Mouse (Mus musculus): ENCODE results near the gene Gm47429.
"Not testable (repeated sequence)": the region's sequence is repeated elsewhere in the genome, so short reads cannot be mapped to it uniquely, and the experiment has no call there.

Gene Gm47429

DNA sequence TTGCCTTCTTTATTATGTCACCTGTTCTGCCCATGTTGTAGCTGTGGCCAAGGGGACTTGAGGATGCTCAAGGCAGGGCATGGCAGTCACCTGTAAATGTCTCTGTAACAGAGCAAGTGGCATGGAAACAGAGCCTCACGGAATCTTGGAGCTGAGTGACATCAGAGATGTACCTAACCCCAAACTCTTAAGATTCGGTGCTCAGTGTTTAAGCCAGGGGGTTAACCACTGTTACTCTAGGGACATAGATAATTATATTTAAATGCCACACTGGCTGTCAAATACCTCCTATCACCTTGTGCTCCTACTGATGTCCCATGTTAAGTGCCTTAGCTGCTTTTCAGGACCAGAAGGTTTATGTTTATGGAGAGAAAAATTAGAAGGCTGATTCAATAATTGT is at the start of gene Gm47429:
Gm47429 (minus strand) TSS at position 101 of the 400 bp plus-strand sequence.
- in situ Hi-C loops (cut with MboI; ENCODE audit: low sequenced_read_pairs): no loop called here

DNA sequence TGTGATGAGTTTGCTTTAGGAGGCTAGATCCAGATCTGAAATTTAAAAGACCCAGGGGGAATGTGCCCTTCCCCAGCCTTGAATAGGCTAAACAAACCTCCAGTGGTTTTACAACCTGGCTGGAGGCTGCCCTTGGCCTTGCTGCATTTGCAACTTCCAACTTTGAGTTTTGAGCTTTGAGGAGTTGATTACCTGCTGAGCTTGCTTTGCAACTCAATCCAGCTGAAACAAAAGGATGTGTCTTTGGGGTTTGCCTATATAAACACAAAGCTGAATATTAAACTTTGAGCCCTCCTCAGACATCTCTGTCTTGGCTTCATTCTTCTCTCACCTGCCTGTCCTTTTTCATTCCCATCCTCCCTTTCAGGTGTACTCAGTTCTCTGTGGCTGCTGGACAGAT is 44.8 kb upstream of the Gm47429 start:
- in situ Hi-C loops (cut with MboI; ENCODE audit: low sequenced_read_pairs): not testable (repeated sequence)

DNA sequence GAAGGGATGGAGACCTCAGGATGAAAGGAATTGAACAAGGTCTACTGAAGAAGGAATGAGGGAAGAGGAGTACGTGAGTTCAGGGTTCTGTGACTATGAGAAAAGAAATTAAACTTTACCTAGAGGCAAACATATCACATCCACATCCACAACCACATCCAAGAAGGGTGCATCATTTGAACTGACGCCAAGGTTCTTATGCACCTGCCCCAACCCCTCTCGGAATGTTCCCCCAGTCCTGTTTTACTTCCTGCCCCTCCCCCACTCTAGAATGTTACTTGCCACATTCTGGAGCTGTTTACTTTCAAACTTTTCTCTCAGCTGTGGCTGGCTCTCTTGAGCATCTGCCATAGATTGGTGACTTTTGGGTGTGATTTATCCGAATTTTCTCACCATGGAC is 23.3 kb upstream of the Gm47429 start, which contains the start of gene Nutm2:
Nutm2 (plus strand) TSS at position 301 of the 400 bp plus-strand sequence.
- in situ Hi-C loops (cut with MboI; ENCODE audit: low sequenced_read_pairs): no loop called here

DNA sequence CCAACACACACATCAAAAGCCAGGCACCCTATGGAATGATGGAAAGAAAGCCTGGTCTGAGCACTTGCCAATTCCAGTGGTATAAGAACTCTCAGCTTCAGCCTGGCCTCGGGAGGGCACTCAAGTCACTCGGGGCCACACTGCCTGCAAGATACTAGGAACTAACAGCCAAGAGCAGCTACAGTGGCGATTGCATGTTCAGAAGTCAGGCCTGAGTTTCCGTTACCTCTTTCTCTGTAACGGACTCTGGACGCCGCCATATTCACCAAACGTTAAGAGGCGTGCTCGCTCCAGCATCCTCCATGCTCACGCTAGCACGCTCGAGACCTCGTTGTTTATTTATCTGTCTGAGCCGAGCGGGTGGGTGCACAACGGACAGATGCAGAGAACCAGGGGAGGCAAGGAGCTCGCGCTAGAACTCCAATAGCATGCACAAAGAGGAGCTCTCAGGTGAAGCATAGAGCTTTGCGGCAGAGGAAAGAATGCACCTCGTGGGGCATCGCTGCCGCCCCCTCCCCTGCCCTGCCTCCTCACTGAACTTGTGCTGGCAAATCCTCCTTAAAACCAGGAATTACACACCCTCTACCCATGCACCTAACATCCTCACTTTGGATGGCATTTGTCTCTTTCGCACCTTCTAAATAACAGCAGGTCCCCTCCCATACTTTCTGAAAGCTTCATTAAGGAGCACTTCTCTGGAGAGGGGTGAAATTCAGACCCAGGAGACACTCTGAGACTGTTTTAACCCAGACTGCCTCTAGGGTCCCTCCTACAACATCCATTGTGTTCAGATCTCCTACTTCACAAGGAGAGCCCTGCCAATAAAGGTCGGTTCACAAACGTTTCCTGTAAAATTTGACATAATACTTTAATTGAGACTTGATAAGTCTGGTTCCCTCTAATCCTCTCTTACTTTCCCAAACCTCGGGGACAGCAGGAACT is 21.2 kb upstream of the Gm47429 start:
- in situ Hi-C loops (cut with MboI; ENCODE audit: low sequenced_read_pairs): no loop called here

DNA sequence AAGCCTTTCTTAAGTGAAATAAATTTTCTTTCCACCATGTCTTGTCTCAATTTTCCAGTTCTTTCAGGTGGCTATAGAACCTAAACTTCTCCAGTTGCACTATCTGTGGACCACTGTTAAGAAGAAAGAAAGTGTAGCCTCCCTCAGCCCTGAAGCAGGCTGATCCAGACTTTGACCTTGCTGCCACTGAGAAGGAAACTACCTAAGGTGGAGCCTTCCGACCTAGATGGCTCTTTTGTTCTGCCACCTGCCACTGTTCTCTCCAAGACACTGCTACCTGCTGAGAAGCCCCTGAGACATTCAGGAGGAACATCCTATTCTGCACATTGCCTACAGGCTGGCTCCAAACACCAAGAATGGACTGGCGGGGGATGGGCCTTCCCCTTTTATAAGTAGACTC is 16.7 kb upstream of the Gm47429 start:
- in situ Hi-C loops (cut with MboI; ENCODE audit: low sequenced_read_pairs): not testable (repeated sequence)

DNA sequence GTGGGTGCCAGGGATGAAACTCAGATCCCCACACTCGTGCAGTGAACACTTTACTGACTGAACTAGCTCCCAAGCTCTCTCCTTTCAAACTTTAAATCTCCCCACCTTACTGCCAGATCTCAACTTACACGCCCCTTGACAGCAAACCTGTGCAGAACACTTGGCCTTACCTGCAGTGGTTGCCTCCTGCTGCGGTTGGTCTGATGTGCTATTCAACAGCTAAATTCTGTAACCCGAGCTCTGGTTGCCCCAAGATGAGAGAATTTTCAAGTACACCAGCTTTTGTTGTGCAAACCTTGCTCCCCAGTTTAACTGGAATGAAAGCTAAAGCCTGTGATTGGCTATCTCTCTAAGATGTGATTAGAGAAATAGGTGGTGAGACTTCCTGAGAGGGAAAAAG is 9.7 kb upstream of the Gm47429 start:
- in situ Hi-C loops (cut with MboI; ENCODE audit: low sequenced_read_pairs): no loop called here

DNA sequence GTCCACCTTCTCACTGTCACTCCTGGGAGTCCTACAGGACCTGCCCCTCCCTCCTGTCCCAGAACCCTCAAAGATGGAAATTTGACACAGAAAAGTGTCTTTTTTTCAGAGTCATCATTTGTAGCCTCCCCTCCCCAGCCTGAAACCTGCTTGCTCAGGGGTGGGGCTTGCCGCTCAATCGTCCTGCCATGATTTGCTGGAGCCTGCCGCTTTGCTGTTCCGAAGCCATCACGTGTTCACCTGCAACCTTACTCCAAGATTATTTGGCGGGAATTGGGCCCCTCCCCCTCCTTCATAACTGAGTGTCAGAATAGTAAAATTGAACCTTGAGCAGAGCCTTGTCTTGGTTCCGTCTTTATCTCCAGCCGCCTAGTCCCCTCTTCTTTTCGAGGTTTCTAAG is 8.6 kb upstream of the Gm47429 start:
- in situ Hi-C loops (cut with MboI; ENCODE audit: low sequenced_read_pairs): not testable (repeated sequence)

DNA sequence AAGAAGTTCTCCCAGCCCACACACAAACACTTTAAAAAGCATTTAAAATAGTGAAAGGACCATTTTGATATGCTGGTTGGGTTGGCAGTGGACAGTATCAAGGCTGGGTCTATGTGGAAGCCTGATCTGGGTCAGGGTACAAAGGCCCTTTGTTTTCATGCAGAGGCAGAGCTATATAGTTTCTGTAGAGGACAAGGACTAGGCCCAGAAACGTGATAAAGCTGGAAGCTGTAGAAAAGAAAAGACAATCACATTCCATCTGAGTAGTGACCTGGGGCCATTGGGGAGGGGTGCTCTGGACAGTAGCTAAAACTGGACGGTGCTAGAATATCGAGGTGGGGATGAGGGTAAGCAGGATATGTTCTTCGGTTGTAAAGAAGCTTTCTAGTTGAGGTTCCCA is 1.5 kb upstream of the Gm47429 start:
- in situ Hi-C loops (cut with MboI; ENCODE audit: low sequenced_read_pairs): no loop called here

DNA sequence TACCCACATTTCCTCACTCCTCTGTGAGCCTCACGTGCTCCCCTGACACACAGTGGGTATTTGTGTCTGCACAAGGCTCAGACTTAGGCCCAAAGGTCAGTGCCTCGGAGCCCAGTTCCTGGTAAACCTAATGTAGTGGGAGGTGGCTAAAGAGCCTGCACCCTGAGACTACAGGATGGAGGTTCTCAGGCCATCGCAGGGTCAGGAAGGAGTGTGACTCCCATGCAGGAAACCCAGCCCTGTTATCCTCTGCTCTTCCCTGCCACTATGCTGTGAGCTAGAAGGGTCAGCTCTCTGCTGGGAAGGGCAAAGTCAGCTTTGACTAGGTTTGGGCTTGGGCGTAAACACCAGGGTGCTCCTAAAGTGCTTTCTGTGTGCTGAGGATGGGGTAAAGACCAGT is 17.0 kb downstream of the Gm47429 start:
- in situ Hi-C loops (cut with MboI; ENCODE audit: low sequenced_read_pairs): no loop called here

DNA sequence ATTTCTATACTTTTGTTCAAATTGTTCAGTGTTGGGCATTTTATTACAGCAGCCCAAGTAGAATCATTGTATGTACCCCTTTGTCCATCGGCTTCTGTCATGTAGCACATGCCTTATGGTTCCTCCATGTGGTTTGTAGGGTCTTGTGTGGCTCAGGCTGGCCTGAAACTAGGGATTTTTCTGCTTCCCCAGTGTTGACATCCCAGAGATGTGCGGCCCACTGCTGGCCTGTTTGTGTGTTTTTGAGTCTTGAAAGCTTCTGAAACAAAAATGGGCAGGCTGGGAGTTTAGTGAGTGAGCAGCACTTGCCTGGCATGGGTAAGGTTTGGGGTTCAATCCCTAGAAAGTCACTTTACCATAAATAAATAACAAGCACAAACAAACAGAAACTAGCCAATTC is 19.2 kb downstream of the Gm47429 start:
- in situ Hi-C loops (cut with MboI; ENCODE audit: low sequenced_read_pairs): no loop called here

DNA sequence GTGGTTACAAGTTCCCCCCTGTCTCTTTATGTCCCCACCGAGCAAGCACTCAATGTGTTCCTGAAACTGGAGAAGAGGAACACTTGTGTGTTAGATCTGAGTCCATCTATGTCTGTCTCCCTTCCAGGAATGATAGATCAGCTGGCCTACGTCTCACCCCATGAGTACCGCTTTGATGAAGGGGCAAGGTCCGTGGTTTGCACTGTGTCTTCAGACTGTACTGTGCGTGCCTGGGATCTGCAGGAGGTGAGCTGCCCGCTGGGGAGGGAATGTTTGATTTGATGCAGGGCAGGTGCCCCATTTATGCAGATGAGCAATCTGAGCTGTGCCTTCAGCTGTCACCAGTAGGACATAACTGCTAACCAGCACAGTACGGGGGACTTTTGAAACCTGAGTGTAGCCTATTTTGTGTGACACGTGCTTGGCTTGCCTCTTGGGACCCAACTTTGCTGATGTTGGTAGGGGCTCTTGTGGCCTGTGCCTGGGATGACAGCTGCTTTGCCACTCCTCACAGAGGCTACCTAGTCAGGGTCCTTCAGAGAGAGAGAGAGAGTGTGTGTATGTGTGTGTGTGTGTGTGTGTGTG is 20.0 kb downstream of the Gm47429 start:
- in situ Hi-C loops (cut with MboI; ENCODE audit: low sequenced_read_pairs): no loop called here

DNA sequence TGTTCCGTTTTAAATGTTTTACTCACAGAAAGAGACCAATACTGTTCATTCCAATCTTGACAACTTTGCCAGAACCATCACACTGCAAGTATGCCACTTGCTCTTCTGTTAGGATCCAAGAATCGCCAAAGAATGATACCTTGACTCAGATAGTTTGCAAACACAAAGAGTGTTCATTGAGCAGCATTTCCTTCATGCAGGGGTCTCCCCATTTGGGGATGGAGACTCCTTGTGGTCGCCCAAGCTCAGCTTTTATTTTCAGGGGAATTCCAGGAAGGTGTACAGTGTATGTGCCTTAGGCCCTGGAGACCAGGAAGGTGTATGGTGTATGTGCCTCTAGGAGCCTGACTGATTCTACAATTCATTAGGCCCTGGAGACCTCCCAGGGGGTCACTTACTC is 25.3 kb downstream of the Gm47429 start:
- in situ Hi-C loops (cut with MboI; ENCODE audit: low sequenced_read_pairs): no loop called here

DNA sequence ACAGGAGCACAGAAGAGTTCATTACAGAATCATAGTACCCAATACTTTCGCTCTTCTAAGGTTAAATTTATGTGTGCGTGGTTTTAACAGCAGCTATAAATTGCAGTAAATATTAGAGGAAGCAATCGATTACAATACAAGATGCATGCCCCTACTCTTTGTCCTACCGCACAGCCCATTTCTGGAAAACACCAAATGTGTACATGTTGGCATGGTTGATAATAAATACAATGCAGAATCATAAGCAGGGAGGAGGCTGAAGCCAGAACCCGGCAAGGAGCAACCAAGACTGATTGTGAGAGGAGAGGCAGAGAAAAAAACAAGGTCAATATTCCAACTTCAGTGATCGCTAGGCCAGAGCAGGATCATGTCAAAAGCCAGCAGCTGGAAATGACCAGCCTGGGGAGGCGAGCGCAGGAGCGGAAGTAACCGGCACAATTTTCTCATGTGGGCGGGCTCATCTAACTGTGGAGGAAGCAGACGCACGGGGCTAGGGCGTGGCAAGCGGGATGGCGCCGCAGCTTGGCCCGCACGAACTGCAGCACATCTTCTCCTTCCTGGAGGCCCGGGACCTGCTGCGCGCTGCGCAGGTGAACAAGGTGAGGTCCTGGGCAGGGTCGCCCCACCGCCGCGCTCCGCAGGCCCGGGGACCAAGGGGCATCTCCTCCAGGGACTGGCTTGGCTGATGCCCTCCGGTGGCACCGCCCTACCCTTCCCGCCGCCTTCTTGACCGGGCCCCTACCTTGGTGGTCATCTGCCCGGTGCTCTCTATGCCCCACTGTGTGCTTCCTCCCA is 26.1 kb downstream of the Gm47429 start, which contains the start of gene Fbxw17:
Fbxw17 (plus strand) TSS at position 476 of the 795 bp plus-strand sequence.
- in situ Hi-C loops (cut with MboI; ENCODE audit: low sequenced_read_pairs): no loop called here
